Comparison of ENCODE assay signal across 9 mouse cellular contexts in the genomic region with DNA sequence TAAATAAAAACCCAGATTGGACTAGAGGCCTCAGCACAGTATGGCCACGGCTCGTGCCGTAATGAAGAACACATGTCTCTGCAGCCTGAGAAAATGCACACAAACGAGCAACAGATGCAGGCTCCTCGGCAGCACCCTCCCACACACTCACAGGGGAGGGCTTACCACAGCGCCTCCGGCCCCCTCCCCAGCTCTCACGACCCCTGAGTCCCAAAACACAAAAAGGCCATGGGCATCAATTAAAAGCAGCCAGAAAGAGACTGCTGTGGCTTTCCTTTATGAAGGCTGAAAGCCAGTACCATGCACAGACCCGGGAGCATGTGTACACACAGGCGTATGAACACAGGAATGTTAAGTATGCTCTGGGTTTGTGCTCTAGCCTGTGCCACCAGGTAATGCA.
A peak's percentile ranks its signal among the peaks of the same experiment; 100 is the strongest.
DNase-seq lines count a peak whose midpoint lies in the region; ATAC-seq and TF ChIP-seq lines count a peak whose summit lies in the region.
"Had no signal": no experiment of that assay in that cellular context is flagged by ENCODE, and none has a peak within 500 bp of the region (broad histone marks: within the 10 kb centered on the region; RNA-seq: fewer than 3 reads in every experiment).

No protein-coding gene starts in this region.

- H3K36me3 ChIP-seq in embryonic facial prominence, embryonic 13.5 days: no peaks in the 10 kb centered on the region
- H3K36me3 ChIP-seq in hindbrain, postnatal 0 days (ENCODE audit: insufficient read depth, low read length): no peaks in the 10 kb centered on the region
- no peaks in the 10 kb centered on the region for H3K36me3 ChIP-seq in neural tube, embryonic 14.5 days (ENCODE audit: control insufficient read depth, insufficient read depth, low read length)

- H3K4me3 ChIP-seq in layer of hippocampus, adult 2 months: no peak overlapping the region; the same call in 1 of the 2 replicates
- no peak overlapping the region for H3K4me3 ChIP-seq in embryonic facial prominence, embryonic 13.5 days
- H3K4me3 ChIP-seq in hindbrain, postnatal 0 days (ENCODE audit: low read length): no peak overlapping the region
- H3K4me3 ChIP-seq in neural tube, embryonic 14.5 days (ENCODE audit: low read depth, low read length): no peak overlapping the region

- H3K9me3 ChIP-seq in embryonic facial prominence, embryonic 13.5 days: no peaks in the 10 kb centered on the region
- H3K9me3 ChIP-seq in hindbrain, postnatal 0 days (ENCODE audit: low read length): no peaks in the 10 kb centered on the region
- no peaks in the 10 kb centered on the region for H3K9me3 ChIP-seq in neural tube, embryonic 14.5 days (ENCODE audit: control insufficient read depth, low read length)

- no peaks in the 10 kb centered on the region for H3K27me3 ChIP-seq in embryonic facial prominence, embryonic 13.5 days
- no peaks in the 10 kb centered on the region for H3K27me3 ChIP-seq in hindbrain, postnatal 0 days (ENCODE audit: insufficient read depth, low read length)
- H3K27me3 ChIP-seq in neural tube, embryonic 14.5 days (ENCODE audit: control insufficient read depth, insufficient read depth, low read length): no peaks in the 10 kb centered on the region

- H3K4me1 ChIP-seq in embryonic facial prominence, embryonic 13.5 days: peaks cover 99% of the 10 kb centered on the region
- H3K4me1 ChIP-seq in hindbrain, postnatal 0 days (ENCODE audit: insufficient read depth, low read length): peaks cover 58% of the 10 kb centered on the region
- H3K4me1 ChIP-seq in neural tube, embryonic 14.5 days (ENCODE audit: control insufficient read depth, insufficient read depth, low read length): peaks cover 79% of the 10 kb centered on the region

- peak; percentile 70 for ATAC-seq in embryonic facial prominence, embryonic 13.5 days (ENCODE audit: insufficient number of reproducible peaks, insufficient read depth, low FRiP score, low TSS enrichment, low read depth)
- 0 out of 2 replicates have a peak, but pooled peaks have one; percentile 33 for ATAC-seq in hindbrain, postnatal 0 days
- peak; percentile 14; the same call in 1 of the 2 replicates for ATAC-seq in neural tube, embryonic 14.5 days (ENCODE audit: low read depth)

- no peak overlapping the region for H3K9ac ChIP-seq in embryonic facial prominence, embryonic 13.5 days
- H3K9ac ChIP-seq in hindbrain, postnatal 0 days (replicated peaks; ENCODE audit: low read length): no peak overlapping the region
- 0 out of 2 replicates have a peak overlapping the region, but pooled peaks have one; percentile 22 for H3K9ac ChIP-seq in neural tube, embryonic 14.5 days (replicated peaks; ENCODE audit: low read depth, low read length)

- H3K27ac ChIP-seq in layer of hippocampus, adult 2 months: peak overlapping the region; percentile 86
- peak overlapping the region; percentile 98 for H3K27ac ChIP-seq in embryonic facial prominence, embryonic 13.5 days
- H3K27ac ChIP-seq in hindbrain, postnatal 0 days: peak overlapping the region; percentile 70
- H3K27ac ChIP-seq in neural tube, embryonic 14.5 days (ENCODE audit: low read depth, low read length): peak overlapping the region; percentile 74; the same call in 1 of the 2 replicates

- no peak for TF ChIP-seq CTCF in layer of hippocampus, adult 2 months (conservative IDR thresholded peaks at IDR 0.05)
- no peak for TF ChIP-seq CTCF in hindbrain, postnatal 0 days (IDR thresholded peaks at IDR 0.05; ENCODE audit: low read depth)

- H3K4me2 ChIP-seq in embryonic facial prominence, embryonic 13.5 days: peak overlapping the region; percentile 52
- H3K4me2 ChIP-seq in hindbrain, postnatal 0 days (ENCODE audit: low read depth, low read length): 0 out of 2 replicates have a peak overlapping the region, but pooled peaks have one; percentile 7
- peak overlapping the region; percentile 3; the same call in 1 of the 2 replicates for H3K4me2 ChIP-seq in neural tube, embryonic 14.5 days (ENCODE audit: low read depth, low read length)

- 13% methylated on average over 10 of the region's 10 CpGs for WGBS in embryonic facial prominence, embryonic 13.5 days
- WGBS in hindbrain, postnatal 0 days: 19% methylated on average over 10 of the region's 10 CpGs
- 10% methylated on average over 10 of the region's 10 CpGs for WGBS in neural tube, embryonic 14.5 days

- DNase-seq in layer of hippocampus, adult 2 months (ENCODE audit: low spot score in 2 of 2): no peak
- DNase-seq in layer of hippocampus, adult 18-20 months (ENCODE audit: low spot score in 2 of 2): no peak
- DNase-seq in hindbrain, postnatal 0 days (ENCODE audit: low spot score): no peak
- no peak for DNase-seq in gastrocnemius, adult 18-20 months (ENCODE audit: low spot score)
- no peak for DNase-seq in gastrocnemius, postnatal 10 days
- no peak for DNase-seq in urinary bladder, postnatal 4 days (ENCODE audit: low spot score in 2 of 2)
- DNase-seq: cerebellum, adult 18-20 months had no signal

Comparison
In these comparisons a context has a peak if more than half of its experiments do, and no peak if none do; other contexts are left out.
1. ATAC-seq: peak in every context shown above with its lines; median percentile 70 in embryonic facial prominence, embryonic 13.5 days; 33 in hindbrain, postnatal 0 days; 14 in neural tube, embryonic 14.5 days.